ENCODE assay signal across 9 mouse cellular contexts in the genomic region with DNA sequence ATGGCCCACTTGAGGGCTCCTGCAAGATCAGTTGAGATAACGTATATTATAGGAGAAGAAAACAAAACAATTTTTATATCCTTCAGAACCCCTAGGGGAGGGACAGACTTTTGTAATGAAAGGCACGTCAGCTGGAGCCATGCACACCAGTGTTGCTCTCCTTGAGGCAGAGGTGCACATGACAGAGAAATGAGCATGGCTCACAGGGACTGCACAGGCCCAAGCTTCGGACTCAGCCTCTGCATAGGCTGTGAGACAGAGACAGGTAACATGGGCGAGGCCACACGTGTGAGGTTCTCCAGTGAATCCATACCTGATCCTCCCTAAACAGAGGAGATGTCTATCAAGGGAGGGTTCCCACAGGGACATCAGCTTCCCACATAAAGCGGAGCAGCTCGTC. TPM values are rescaled to one million over a fixed set of nuclear protein-coding genes. Genes with fewer than 3 reads are reported as not detected.
DNase-seq lines count a peak whose midpoint lies in the region; ATAC-seq lines count a peak whose summit lies in the region.
"Had no signal": no experiment of that assay in that cellular context is flagged by ENCODE, and none has a peak within 500 bp of the region (broad histone marks: within the 10 kb centered on the region; RNA-seq: fewer than 3 reads in every experiment).

No protein-coding gene starts in this region.

- DNase-seq in kidney, postnatal 25 days, result no peak
- no peak for DNase-seq in embryonic facial prominence, embryonic 14.5 days (ENCODE audit: low spot score)
- DNase-seq in layer of hippocampus, postnatal 36 days, result no peak
- no peak for DNase-seq in layer of hippocampus, postnatal 14 days (ENCODE audit: low spot score in 2 of 2)
- DNase-seq in frontal cortex, postnatal 25 days (ENCODE audit: low spot score in 2 of 2), result no peak

- 71% methylated on average over 7 of the region's 7 CpGs for WGBS in kidney, embryonic 14.5 days
- 56% methylated on average over 7 of the region's 7 CpGs for WGBS in embryonic facial prominence, embryonic 14.5 days
- WGBS in hindbrain, embryonic 13.5 days, result 76% methylated on average over 7 of the region's 7 CpGs
- 82% methylated on average over 7 of the region's 7 CpGs for whole genome bisulfite sequencing in midbrain, embryonic 13.5 days

- peak; percentile 22; the same call in 1 of the 2 replicates for ATAC-seq in kidney, embryonic 14.5 days (ENCODE audit: low FRiP score, low TSS enrichment)
- 0 out of 2 replicates have a peak, but pooled peaks have one; percentile 8 for ATAC-seq in embryonic facial prominence, embryonic 14.5 days (ENCODE audit: low read depth)
- no peak for ATAC-seq in hindbrain, embryonic 13.5 days (ENCODE audit: low FRiP score)
- peak; percentile 38 for ATAC-seq in midbrain, embryonic 13.5 days

- no peaks in the 10 kb centered on the region for H3K27me3 ChIP-seq in kidney, embryonic 14.5 days (ENCODE audit: control insufficient read depth, insufficient read depth, low read length)
- H3K27me3 ChIP-seq in embryonic facial prominence, embryonic 14.5 days (replicated peaks; ENCODE audit: control insufficient read depth, insufficient read depth, low read length), result no peaks in the 10 kb centered on the region
- H3K27me3 ChIP-seq in hindbrain, embryonic 13.5 days, result no peaks in the 10 kb centered on the region
- H3K27me3 ChIP-seq in midbrain, embryonic 13.5 days, result 0 out of 2 replicates have a peak, but pooled peaks cover 6% of the 10 kb centered on the region

- H3K4me2 ChIP-seq in kidney, embryonic 14.5 days (replicated peaks; ENCODE audit: low read depth, low read length), result no peak overlapping the region
- H3K4me2 ChIP-seq in embryonic facial prominence, embryonic 14.5 days (ENCODE audit: low read depth, low read length), result no peak overlapping the region
- H3K4me2 ChIP-seq in hindbrain, embryonic 13.5 days, result no peak overlapping the region
- H3K4me2 ChIP-seq in midbrain, embryonic 13.5 days (replicated peaks), result no peak overlapping the region

- no peak overlapping the region for H3K9ac ChIP-seq in kidney, embryonic 14.5 days (ENCODE audit: low read depth, low read length)
- H3K9ac ChIP-seq in embryonic facial prominence, embryonic 14.5 days (ENCODE audit: low read depth, low read length), result no peak overlapping the region
- H3K9ac ChIP-seq in hindbrain, embryonic 13.5 days, result no peak overlapping the region
- H3K9ac ChIP-seq in midbrain, embryonic 13.5 days (replicated peaks), result no peak overlapping the region

- H3K4me3 ChIP-seq in kidney, embryonic 14.5 days (ENCODE audit: low read length), result no peak overlapping the region
- no peak overlapping the region for H3K4me3 ChIP-seq in embryonic facial prominence, embryonic 14.5 days (ENCODE audit: low read depth, low read length)
- H3K4me3 ChIP-seq in hindbrain, embryonic 13.5 days, result no peak overlapping the region
- H3K4me3 ChIP-seq in midbrain, embryonic 13.5 days (replicated peaks), result no peak overlapping the region
- H3K4me3 ChIP-seq: megakaryocyte, embryonic 14.5 days had no signal

- H3K9me3 ChIP-seq in kidney, embryonic 14.5 days (ENCODE audit: control insufficient read depth, low read length), result no peaks in the 10 kb centered on the region
- H3K9me3 ChIP-seq in embryonic facial prominence, embryonic 14.5 days (ENCODE audit: control insufficient read depth, low read length), result no peaks in the 10 kb centered on the region
- no peaks in the 10 kb centered on the region for H3K9me3 ChIP-seq in hindbrain, embryonic 13.5 days
- H3K9me3 ChIP-seq in midbrain, embryonic 13.5 days, result no peaks in the 10 kb centered on the region
- H3K9me3 ChIP-seq: megakaryocyte, embryonic 14.5 days had no signal

- H3K36me3 ChIP-seq in kidney, embryonic 14.5 days (ENCODE audit: control insufficient read depth, insufficient read depth, low read length), result peaks cover 37% of the 10 kb centered on the region
- H3K36me3 ChIP-seq in embryonic facial prominence, embryonic 14.5 days (ENCODE audit: control insufficient read depth, insufficient read depth, low read length), result peaks cover 16% of the 10 kb centered on the region
- H3K36me3 ChIP-seq in hindbrain, embryonic 13.5 days, result peaks cover 3% of the 10 kb centered on the region
- no peaks in the 10 kb centered on the region for H3K36me3 ChIP-seq in midbrain, embryonic 13.5 days

- peaks cover 31% of the 10 kb centered on the region for H3K4me1 ChIP-seq in kidney, embryonic 14.5 days (ENCODE audit: control insufficient read depth, insufficient read depth, low read length)
- peaks cover 26% of the 10 kb centered on the region for H3K4me1 ChIP-seq in embryonic facial prominence, embryonic 14.5 days (ENCODE audit: control insufficient read depth, insufficient read depth, low read length)
- peaks cover 27% of the 10 kb centered on the region for H3K4me1 ChIP-seq in hindbrain, embryonic 13.5 days (replicated peaks)
- peaks cover 33% of the 10 kb centered on the region for H3K4me1 ChIP-seq in midbrain, embryonic 13.5 days (replicated peaks)

- H3K27ac ChIP-seq in kidney, embryonic 14.5 days (ENCODE audit: low read depth, low read length), result peak overlapping the region; percentile 72; the same call in 1 of the 2 replicates
- H3K27ac ChIP-seq in embryonic facial prominence, embryonic 14.5 days (replicated peaks; ENCODE audit: low read depth, low read length), result peak overlapping the region; percentile 48
- peak overlapping the region; percentile 40; the same call in 1 of the 2 replicates for H3K27ac ChIP-seq in hindbrain, embryonic 13.5 days
- H3K27ac ChIP-seq in midbrain, embryonic 13.5 days, result peak overlapping the region; percentile 19; the same call in 1 of the 2 replicates

RNA-seq across cellular contexts. Expression of gene Wdsub1, which starts 52.7 kb away (rescaled TPM):
- 31.7 and 37.5 TPM in 2 replicates for polyA plus RNA-seq in kidney, embryonic 14.5 days (2014; fragmentation: Nextera tagmentation; extraction: Ambion mirVana)
- polyA plus RNA-seq in embryonic facial prominence, embryonic 14.5 days (2014; fragmentation: Nextera tagmentation; extraction: Ambion mirVana), result 29.1 and 32.7 TPM in 2 replicates
- polyA plus RNA-seq in hindbrain, embryonic 13.5 days (2015; fragmentation: Nextera tagmentation; extraction: Ambion mirVana), result 15.0 and 17.3 TPM in 2 replicates
- polyA plus RNA-seq in midbrain, embryonic 13.5 days (2015; fragmentation: Nextera tagmentation; extraction: Ambion mirVana), result 12.2 and 15.4 TPM in 2 replicates
- 10 to 100 TPM; 21.9 to 23.9 TPM for total RNA-seq in layer of hippocampus, postnatal 36 days (2021)
- 10 to 100 TPM; 17.6 to 19.3 TPM for total RNA-seq in layer of hippocampus, postnatal 14 days (2021)

Comparison
In these comparisons a context has a peak if more than half of its experiments do, and no peak if none do; other contexts are left out.
1. H3K27ac ChIP-seq: peak in every context shown above with its lines; median percentile 72 in kidney, embryonic 14.5 days; 48 in embryonic facial prominence, embryonic 14.5 days; 40 in hindbrain, embryonic 13.5 days; 19 in midbrain, embryonic 13.5 days.